Mouse (Mus musculus) gastrocnemius, postnatal 4 days (tissue): ENCODE results near the gene Camta1. TPM values are rescaled to one million over a fixed set of nuclear protein-coding genes. Genes with fewer than 3 reads are reported as not detected.
"Not testable (repeated sequence)": the region's sequence is repeated elsewhere in the genome, so short reads cannot be mapped to it uniquely, and the experiment has no call there.

ENCODE experiments used
- DNase-seq, 2 experiments: peaks; one replicate each; pipeline ENCODE4 v3.0.0; 2021 to 2022; ENCODE audit warnings: low spot score in 2 of 2, mixed read lengths in 2 of 2
- total RNA-seq, 2 experiments: library from RNA; stranded (reverse); gene quantifications; 2 replicates each; pipeline ENCODE4 v1.2.3; 2021

Gene Camta1
- total RNA-seq, 2 experiments from 2014 or later, result 87.9 to 105 TPM

GRCm38 (mm10) chr4:151041506-151041905 lies 820.2 kb downstream of the Camta1 start:
- no peak for DNase-seq

GRCm38 (mm10) chr4:151037800-151038199 lies 823.9 kb downstream of the Camta1 start:
- DNase-seq, result no peak

- DNase-seq, result no peak
These were observed 825.2 kb downstream of the Camta1 start for GRCm38 (mm10) chr4:151036521-151036920.

DNA sequence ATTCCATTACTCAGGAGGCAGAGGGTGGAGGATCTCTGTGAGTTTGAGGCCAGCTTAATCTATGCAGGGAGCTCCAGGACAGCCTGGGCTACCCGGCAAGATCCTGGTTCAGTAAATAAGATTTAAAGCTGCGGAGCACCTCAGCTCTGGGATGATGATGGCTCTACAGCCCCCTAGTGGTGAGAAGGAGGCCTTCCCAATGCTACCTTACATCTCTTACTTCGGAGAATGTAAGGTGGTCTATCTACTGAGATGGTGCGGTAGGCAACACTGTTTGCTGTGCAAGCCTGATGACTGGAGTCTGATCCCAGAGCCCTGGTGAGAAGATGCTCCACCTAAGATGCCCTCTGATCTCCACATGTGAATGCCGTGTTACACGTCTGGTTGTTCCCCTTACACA lies 834.7 kb downstream of the Camta1 start:
- no peak for DNase-seq

GRCm38 (mm10) chr4:151024152-151024551 lies 837.5 kb downstream of the Camta1 start:
- DNase-seq, result no peak

DNA sequence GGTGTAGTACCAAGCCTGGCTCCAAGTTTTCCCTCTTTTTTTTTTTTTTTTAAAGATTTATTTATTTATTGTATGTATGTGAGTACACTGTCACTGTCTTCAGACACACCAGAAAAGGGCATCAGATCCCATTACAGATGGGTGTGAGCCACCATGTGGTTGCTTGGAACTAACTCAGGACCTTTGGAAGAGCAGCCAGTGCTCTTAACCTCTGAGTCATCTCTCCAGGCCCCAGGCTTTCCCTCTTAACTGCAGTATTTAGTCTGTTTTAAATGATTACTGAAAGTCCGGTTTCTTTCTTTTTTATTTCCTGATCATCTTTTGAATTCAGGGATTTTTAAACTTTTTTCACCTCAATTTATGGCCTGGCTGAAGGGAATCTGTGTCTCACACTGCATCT lies 844.3 kb downstream of the Camta1 start:
- DNase-seq, result not testable (repeated sequence)

DNA sequence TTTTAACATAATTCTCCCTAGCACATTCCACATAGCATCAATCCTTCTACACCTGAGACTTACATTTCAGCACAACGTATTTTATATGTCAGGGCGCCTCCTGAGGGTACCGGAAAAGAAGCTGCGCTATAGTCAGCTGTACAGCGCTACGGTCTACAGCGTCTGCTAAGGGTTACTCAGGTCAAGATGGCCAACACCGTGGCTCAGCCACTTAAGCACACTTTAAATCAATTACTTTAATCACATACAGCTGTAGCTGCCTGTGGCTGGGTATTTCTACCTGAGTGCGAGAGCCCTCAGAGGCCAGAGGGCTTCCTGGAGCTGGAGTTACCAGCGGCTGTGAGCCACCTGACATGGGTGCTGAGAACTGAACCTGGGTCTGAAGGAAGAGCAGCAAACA lies 845.7 kb downstream of the Camta1 start:
- no peak for DNase-seq

DNA sequence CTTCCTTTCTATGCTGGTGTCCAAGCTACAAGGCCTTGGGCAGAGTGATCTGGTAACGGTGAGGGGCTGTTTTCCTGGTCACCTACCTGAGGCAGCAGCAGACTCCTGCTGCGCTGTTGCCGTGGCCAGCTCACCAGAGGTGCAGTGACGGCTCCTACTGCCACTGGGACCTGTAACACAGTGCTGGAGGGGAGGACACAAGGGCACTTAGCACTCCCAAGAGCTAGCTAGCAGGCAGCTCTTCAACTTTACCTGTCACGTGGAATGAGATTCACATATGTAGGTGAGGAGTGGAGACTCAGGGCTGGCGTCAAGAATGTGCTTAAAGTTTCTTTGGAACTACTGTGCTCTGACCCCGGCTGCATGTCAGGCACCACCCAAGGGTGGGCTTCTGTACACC lies 851.4 kb downstream of the Camta1 start:
- DNase-seq, result no peak

GRCm38 (mm10) chr4:151006945-151007344 lies 854.7 kb downstream of the Camta1 start:
- DNase-seq, result peak in 1 of 2 experiments; percentile 26

DNA sequence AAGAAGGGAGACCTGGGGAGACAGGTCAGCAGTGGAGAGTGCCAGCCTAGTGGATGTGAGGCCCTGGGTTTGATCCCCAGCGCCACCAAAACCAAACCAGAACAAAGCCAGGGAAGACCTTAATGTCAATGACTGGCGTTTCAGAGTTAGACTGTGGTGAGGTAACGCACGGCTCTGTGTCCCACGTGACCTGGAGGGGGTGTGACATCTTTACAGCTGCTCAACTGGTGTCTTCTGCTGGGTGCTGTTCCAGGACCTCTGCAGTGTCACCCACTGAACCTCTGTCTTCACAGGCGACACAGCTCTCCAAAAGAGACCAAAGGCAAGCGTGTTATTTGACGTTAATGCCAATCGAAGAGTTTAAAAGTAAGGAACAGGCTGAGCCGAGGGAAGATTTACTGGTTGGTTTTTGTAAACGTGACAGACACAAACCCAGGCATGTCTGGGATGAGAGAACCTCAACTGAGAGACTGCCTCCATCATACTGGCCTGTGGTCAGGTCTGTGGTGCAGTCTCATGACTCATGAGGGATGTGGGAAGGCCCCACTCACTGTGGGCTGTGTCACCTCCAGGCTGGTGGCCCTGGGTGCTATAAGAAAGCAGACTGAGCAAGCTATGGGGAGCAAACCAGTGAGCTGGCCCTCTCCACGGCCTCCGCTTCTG lies 855.9 kb downstream of the Camta1 start:
- DNase-seq, result no peak

DNA sequence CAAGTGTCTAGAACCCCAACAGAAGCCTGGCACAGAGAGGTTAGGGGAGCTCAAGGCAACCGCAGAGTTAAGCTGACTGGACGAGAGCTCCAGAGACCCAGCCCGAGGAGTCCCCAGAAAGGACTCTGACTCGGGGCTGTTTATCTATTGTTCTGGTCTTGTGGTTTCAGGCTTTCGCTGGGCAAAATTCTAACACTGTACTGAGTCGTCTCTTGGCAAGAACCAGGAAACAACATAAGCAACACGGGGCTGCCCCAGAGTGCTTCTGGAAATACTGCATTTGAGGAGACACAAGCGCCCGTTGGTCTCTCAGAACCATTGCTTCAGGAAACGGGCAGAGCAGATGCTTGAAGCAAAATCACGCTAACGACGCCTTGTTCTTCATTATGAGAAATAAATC lies 860.3 kb downstream of the Camta1 start:
- DNase-seq, result no peak

DNA sequence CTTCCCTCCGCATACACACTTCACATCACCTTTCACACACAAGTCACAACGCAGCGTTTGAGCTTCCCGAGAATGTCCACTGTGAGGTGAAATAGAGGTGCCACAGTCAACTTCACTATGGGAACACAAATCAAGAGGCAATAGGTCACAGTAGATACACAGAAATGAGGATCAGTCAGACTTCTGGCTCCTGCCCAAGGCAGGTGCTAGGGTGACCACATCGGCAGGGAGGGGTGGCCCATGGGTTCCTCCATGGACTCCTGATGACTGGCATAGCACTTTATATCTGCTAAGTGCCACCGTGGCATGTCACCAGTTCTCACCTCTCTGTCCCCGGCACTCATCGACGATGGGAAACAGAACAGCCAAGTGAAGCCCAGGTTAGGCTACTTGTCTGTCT lies 863.0 kb downstream of the Camta1 start:
- no peak for DNase-seq

GRCm38 (mm10) chr4:150996797-150997196 lies 864.9 kb downstream of the Camta1 start, which contains the start of gene Uts2:
Gene Uts2, plus strand, starts transcription at chr4:150997097.
- DNase-seq, result no peak

DNA sequence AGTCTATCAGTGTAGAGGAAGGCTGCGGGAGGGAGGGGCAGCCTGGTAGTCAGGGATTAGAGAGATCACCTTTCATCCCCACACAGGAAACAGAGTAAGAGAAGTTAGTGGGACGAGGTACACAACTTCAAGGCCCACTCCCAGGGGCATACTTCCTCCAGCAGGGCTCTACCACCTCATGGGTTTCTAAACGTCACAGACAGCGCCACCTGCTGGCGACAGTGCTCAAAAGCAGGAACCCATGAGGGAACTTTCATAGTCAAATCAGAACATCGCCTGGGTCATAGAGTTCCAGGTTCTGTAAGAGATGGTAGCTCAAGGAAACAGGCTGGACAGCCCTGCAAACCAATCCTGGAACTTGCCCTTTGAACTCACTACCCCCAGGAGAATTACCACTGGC lies 871.5 kb downstream of the Camta1 start:
- DNase-seq, result no peak

DNA sequence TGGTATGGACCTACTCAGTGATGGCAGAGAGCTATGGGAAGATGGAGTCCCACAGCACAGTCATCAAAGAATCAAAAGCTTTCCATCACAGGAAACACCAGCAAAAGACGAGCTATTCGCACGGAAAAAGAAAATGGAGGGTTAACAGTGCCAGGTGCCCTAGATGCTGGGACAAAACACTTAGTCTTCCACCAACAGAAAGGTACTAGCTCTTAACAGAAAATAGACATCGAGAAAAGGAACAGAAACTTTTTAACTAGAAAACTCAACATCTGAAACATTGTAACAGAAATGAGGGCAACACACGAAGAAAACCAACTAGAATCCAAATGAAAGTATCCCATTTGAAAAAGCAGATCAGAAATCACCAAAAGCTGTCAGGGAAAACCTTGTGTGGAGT lies 881.5 kb downstream of the Camta1 start:
- no peak for DNase-seq

GRCm38 (mm10) chr4:150979455-150979854 lies 882.2 kb downstream of the Camta1 start:
- DNase-seq, result no peak

DNA sequence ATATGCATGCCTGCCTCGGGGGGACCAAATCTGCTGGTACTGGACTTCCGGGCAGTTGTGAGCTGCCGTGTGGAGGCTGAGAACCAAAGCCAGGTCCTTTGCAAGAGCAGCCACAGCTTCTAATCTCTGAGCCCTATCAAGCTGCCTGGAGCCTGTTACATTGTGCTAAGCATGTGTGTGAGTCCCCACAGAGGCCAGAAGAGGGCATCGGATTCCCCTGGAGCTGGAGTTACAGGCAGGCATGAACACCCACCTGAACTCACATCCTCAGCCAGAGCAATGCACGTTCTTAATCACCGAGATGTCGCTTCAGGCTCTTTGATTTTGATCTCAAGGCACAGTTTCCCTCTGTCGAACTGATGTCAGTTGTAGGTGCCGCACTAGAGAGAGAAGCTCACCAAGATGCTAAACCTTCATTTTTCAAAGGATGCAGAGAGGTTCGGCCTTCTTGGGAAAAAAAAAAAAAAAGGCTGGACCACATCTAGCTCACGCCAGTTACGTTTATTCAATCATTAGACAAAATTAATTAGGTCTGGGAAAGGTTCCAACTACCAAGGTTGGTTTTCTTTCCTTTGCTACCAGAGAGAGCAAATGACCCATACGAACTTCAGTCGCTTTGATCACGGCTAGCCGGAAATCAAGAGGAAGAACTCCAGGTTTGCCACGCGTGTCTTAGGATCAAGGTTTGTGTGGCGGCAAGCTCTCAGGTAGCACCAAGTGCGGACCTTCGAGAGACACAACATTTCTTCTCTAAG lies 883.3 kb downstream of the Camta1 start:
- no peak for DNase-seq

DNA sequence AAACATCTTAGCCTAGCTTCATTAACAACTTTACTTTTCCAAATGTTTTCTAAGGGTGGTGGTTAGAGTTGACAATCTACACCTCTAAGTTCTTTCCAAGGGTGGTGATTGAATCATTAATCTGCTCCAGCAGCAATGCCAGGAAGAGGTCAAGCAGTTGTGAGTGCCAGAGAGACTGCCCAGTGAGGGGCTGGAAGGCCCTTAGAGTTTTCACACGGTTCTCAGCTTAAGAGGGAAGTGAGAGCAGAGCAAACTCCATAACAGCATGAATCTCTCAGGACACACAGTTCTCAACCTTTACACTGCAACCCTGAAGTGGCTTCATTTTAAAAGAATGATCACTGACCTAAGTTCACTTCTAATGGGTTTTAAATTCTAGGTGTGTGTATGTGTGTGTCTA lies 886.5 kb downstream of the Camta1 start:
- DNase-seq, result no peak

GRCm38 (mm10) chr4:150973264-150973663 lies 888.4 kb downstream of the Camta1 start:
- DNase-seq, result no peak

- no peak for DNase-seq
These were observed 892.7 kb downstream of the Camta1 start for GRCm38 (mm10) chr4:150968956-150969355.

GRCm38 (mm10) chr4:150966556-150966955 lies 895.1 kb downstream of the Camta1 start:
- DNase-seq, result no peak

DNA sequence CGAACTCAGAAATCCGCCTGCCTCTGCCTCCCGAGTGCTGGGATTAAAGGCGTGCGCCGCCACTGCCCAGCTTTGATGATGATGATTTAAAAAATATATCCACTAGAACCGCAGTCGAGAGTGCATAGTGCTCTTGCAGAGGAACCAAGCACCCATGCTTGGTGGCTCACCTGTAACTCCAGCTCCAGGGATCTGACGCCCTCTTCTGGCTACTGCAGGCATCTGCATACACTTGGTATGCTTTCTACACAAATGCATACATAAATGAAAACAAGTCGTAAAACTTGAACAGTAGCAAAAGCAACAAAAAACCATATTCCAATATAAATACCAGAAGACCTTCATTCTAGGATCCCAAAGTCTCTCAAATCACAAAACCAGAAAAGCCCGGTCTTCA lies 896.1 kb downstream of the Camta1 start:
- DNase-seq, result no peak
